Mouse (Mus musculus) myocyte (in vitro differentiated cells): ENCODE measurements at regions not wholly inside any gene's neighbourhood (a gene's known extent, or its start where the extent isn't known, plus 50 kb on each side); places are given as distances from the start of the nearest gene placed in this dataset.

Experiments used
- CEBPB ChIP-seq: IDR thresholded peaks from 2 replicates; pipeline ENCODE4 v1.6.1; 2011; ENCODE audit warnings: mild to moderate bottlenecking, moderate library complexity; ENCODE audit not compliant: poor library complexity, insufficient read depth, severe bottlenecking
- E2F4 ChIP-seq: IDR thresholded peaks from one replicate; pipeline ENCODE4 v1.6.1; 2011; ENCODE audit warnings: mild to moderate bottlenecking, control low read depth, moderate library complexity; ENCODE audit not compliant: insufficient read depth
- MAX ChIP-seq: IDR thresholded peaks from one replicate; pipeline ENCODE4 v1.6.1; 2011; ENCODE audit warnings: low read depth, mild to moderate bottlenecking, control low read depth
- MYOD1 ChIP-seq, 3 experiments: IDR thresholded peaks; one replicate each; pipeline ENCODE4 v1.6.1; 2011; ENCODE audit warnings: control low read depth in 2 of 3, low read depth in 2 of 3, mild to moderate bottlenecking in 2 of 3, moderate library complexity in 1 of 3; ENCODE audit not compliant: insufficient read length in 2 of 3, control insufficient read depth in 1 of 3
- MYOG ChIP-seq, 3 experiments: IDR thresholded peaks; one replicate each; pipeline ENCODE4 v1.6.1; 2011; ENCODE audit warnings: control low read depth in 2 of 3, low read depth in 2 of 3, mild to moderate bottlenecking in 2 of 3; ENCODE audit not compliant: insufficient read length in 2 of 3, control insufficient read depth in 1 of 3, insufficient read depth in 1 of 3
- POLR2A ChIP-seq: IDR thresholded peaks from one replicate; pipeline ENCODE4 v1.6.1; 2011; ENCODE audit warnings: low read depth, mild to moderate bottlenecking, control low read depth, moderate library complexity; ENCODE audit not compliant: insufficient read length
- POLR2AphosphoS2 ChIP-seq: IDR thresholded peaks from one replicate; pipeline ENCODE4 v1.6.1; 2011; ENCODE audit warnings: low read depth, control low read depth; ENCODE audit not compliant: insufficient read length
- SRF ChIP-seq: IDR thresholded peaks from one replicate; pipeline ENCODE4 v1.6.1; 2011; ENCODE audit warnings: low read depth; ENCODE audit not compliant: control insufficient read depth, insufficient read length
- TCF12 ChIP-seq: IDR thresholded peaks from one replicate; pipeline ENCODE4 v1.6.1; 2011; ENCODE audit warnings: mild to moderate bottlenecking, control low read depth; ENCODE audit not compliant: poor library complexity, insufficient read depth, severe bottlenecking
- TCF3 ChIP-seq: IDR thresholded peaks from one replicate; pipeline ENCODE4 v1.6.1; 2011; ENCODE audit warnings: low read depth, control low read depth; ENCODE audit not compliant: insufficient read length
- USF1 ChIP-seq: IDR thresholded peaks from one replicate; pipeline ENCODE4 v1.6.1; 2011; ENCODE audit warnings: low read depth, mild to moderate bottlenecking, control low read depth, moderate library complexity

GRCm38 (mm10) chr10:118643622-118644021, 202.8 kb downstream of the Ifng start:
- TF ChIP-seq POLR2A (no peak), CEBPB (no peak), TCF3 (no peak), TCF12 (no peak), MYOG (IDR thresholded peaks at IDR 0.05; ENCODE audit: control insufficient read depth in 1 of 3, insufficient read depth in 1 of 3, insufficient read length in 2 of 3, low read depth in 2 of 3) (no peak), MAX (no peak), E2F4 (no peak), SRF (no peak), USF1 (no peak), POLR2AphosphoS2 (no peak), MYOD1 (IDR thresholded peaks at IDR 0.05; ENCODE audit: control insufficient read depth in 1 of 3, insufficient read length in 2 of 3, low read depth in 2 of 3) (no peak)
